Mouse (Mus musculus) thymus, adult 2 months (tissue): Measurements from ENCODE around the gene Tmem131.

Source experiments
- CTCF ChIP-seq: fragments of 200-500 bp; IDR thresholded peaks from 2 replicates; pipeline ENCODE4 v1.5.1; 2012; ENCODE audit warnings: mild to moderate bottlenecking, control low read depth, low read length, moderate library complexity, borderline replicate concordance; ENCODE audit not compliant: control insufficient read depth, poor library complexity, insufficient read depth; ENCODE audit errors: extremely low read depth
- POLR2A ChIP-seq: fragments of 200-500 bp; IDR thresholded peaks from 2 replicates; pipeline ENCODE4 v1.6.1; 2012; ENCODE audit warnings: mild to moderate bottlenecking, low read length, control low read depth, moderate library complexity; ENCODE audit not compliant: control insufficient read depth, poor library complexity, insufficient read depth; ENCODE audit errors: extremely low read depth

- TF ChIP-seq POLR2A: no peak
- TF ChIP-seq CTCF: no peak
These were observed 89.2 kb downstream of the Tmem131 start for GRCm38 (mm10) chr1:36854198-36854765.
